Mouse (Mus musculus) layer of hippocampus, adult 18-20 months (tissue): ENCODE measurements around the gene Fgd3. TPM values are rescaled to one million over a fixed set of nuclear protein-coding genes. Genes with fewer than 3 reads are reported as not detected.
A peak's percentile ranks its signal among the peaks of the same experiment; 100 is the strongest.

ENCODE experiments used
- DNase-seq, 2 experiments: peaks; one replicate each; pipeline ENCODE4 v3.0.0; 2022; ENCODE audit warnings: low spot score in 2 of 2
- long read RNA-seq: library from polyadenylated mRNA; stranded (forward); transcript quantifications from one replicate; pipeline ENCODE4 v2.0.0, GENCODE M21; 2021
- total RNA-seq, 2 experiments: library from RNA; stranded (reverse); gene quantifications; 2 replicates each; pipeline ENCODE4 v1.2.3; 2021

Fgd3 gene
- 1 to 10 TPM; 6.1 to 6.5 TPM for total RNA-seq
- long read RNA-seq = 0 reads

- DNase-seq = peak; percentile 52 to 66
Observed at GRCm38 (mm10) chr13:49320040-49320439, at the start of gene Fgd3. Fgd3 (minus strand) TSS chr13:49320311.

- no peak for DNase-seq
Observed at GRCm38 (mm10) chr13:49369404-49369803, 49.3 kb upstream of the Fgd3 start.

GRCm38 (mm10) chr13:49367657-49368440 lies 47.7 kb upstream of the Fgd3 start:
- DNase-seq = no peak

- DNase-seq = no peak
Observed at GRCm38 (mm10) chr13:49364716-49365115, 44.6 kb upstream of the Fgd3 start.

- no peak for DNase-seq
Observed at GRCm38 (mm10) chr13:49362804-49363203, 42.7 kb upstream of the Fgd3 start.

- no peak for DNase-seq
Observed at GRCm38 (mm10) chr13:49362364-49362763, 42.3 kb upstream of the Fgd3 start.

- no peak for DNase-seq
Observed at GRCm38 (mm10) chr13:49360906-49361406, 40.8 kb upstream of the Fgd3 start.

GRCm38 (mm10) chr13:49358184-49358583 lies 38.1 kb upstream of the Fgd3 start:
- no peak for DNase-seq

GRCm38 (mm10) chr13:49357367-49358026 lies 37.4 kb upstream of the Fgd3 start:
- no peak for DNase-seq

- DNase-seq = no peak
Observed at GRCm38 (mm10) chr13:49356090-49356489, 36.0 kb upstream of the Fgd3 start.

- no peak for DNase-seq
Observed at GRCm38 (mm10) chr13:49355461-49356061, 35.5 kb upstream of the Fgd3 start.

- peak; percentile 54 to 76 for DNase-seq
Observed at GRCm38 (mm10) chr13:49353991-49354507, 33.9 kb upstream of the Fgd3 start.

GRCm38 (mm10) chr13:49353422-49353821 lies 33.3 kb upstream of the Fgd3 start:
- no peak for DNase-seq

- peak in 1 of 2 experiments; percentile 39 for DNase-seq
Observed at GRCm38 (mm10) chr13:49352581-49353159, 32.6 kb upstream of the Fgd3 start.

GRCm38 (mm10) chr13:49349836-49350505 lies 29.9 kb upstream of the Fgd3 start:
- DNase-seq = no peak

GRCm38 (mm10) chr13:49349335-49349734 lies 29.2 kb upstream of the Fgd3 start:
- no peak for DNase-seq

GRCm38 (mm10) chr13:49348522-49348921 lies 28.4 kb upstream of the Fgd3 start:
- DNase-seq = no peak

GRCm38 (mm10) chr13:49345476-49345875 lies 25.4 kb upstream of the Fgd3 start:
- DNase-seq = no peak

- no peak for DNase-seq
Observed at GRCm38 (mm10) chr13:49344567-49344966, 24.5 kb upstream of the Fgd3 start.

GRCm38 (mm10) chr13:49342723-49343100 lies 22.6 kb upstream of the Fgd3 start:
- no peak for DNase-seq
